Mouse (Mus musculus) megakaryocyte, embryonic 14.5 days (primary cell): Measurements from ENCODE around the gene B3glct. TPM values are rescaled to one million over a fixed set of nuclear protein-coding genes. Genes with fewer than 3 reads are reported as not detected.

Source experiments
- H3K27me3 ChIP-seq: replicated peaks from 2 replicates; pipeline ENCODE3; 2012; ENCODE audit warnings: inconsistent platforms
- H3K36me3 ChIP-seq: replicated peaks from 2 replicates; pipeline ENCODE3; 2012; ENCODE audit warnings: low read length, inconsistent platforms, mixed read lengths
- H3K4me1 ChIP-seq: 2 replicates; pipeline ENCODE4 v1.6.1; 2012; ENCODE audit warnings: inconsistent platforms
- H3K4me3 ChIP-seq: replicated peaks from 2 replicates; pipeline ENCODE3; 2012; ENCODE audit warnings: moderate library complexity, mild to moderate bottlenecking, inconsistent platforms
- H3K9me3 ChIP-seq: 2 replicates; pipeline ENCODE4 v1.6.1; 2012; ENCODE audit warnings: inconsistent platforms
- FLI1 ChIP-seq: IDR thresholded peaks from 2 replicates; pipeline ENCODE4 v1.6.1; 2012; ENCODE audit warnings: low read length, inconsistent platforms, mixed read lengths
- GATA1 ChIP-seq: IDR thresholded peaks from 3 replicates; pipeline ENCODE4 v1.6.1; 2012; ENCODE audit warnings: mixed read lengths, low read length, inconsistent platforms, borderline replicate concordance
- polyA plus RNA-seq: library from polyadenylated mRNA; stranded (reverse); fragments of >175 nt; gene quantifications from 2 replicates; pipeline ENCODE4 v1.2.3, GENCODE M21; 2012; ENCODE audit warnings: low replicate concordance; ENCODE audit not compliant: insufficient read depth

B3glct gene
- polyA plus RNA-seq, 1 experiment = 2.1 TPM

- no peak overlapping the region for H3K4me3 ChIP-seq
These were observed 17.2 kb downstream of the B3glct start for GRCm38 (mm10) chr5:149695077-149695750.

GRCm38 (mm10) chr5:149702770-149703169, 24.7 kb downstream of the B3glct start:
- Histone ChIP-seq H3K27me3 (no peaks in the 10 kb centered on the region), H3K36me3 (no peaks in the 10 kb centered on the region), H3K9me3 (peaks cover 65% of the 10 kb centered on the region), H3K4me3 (no peak overlapping the region), H3K4me1 (no peaks in the 10 kb centered on the region)
- TF ChIP-seq FLI1 (no peak), GATA1 (no peak)

More at GRCm38 (mm10) chr5:149695077-149695750, 17.2 kb downstream of the B3glct start:
- H3K36me3 ChIP-seq = no peaks in the 10 kb centered on the region
- H3K9me3 ChIP-seq = peaks cover 49% of the 10 kb centered on the region
- H3K4me1 ChIP-seq = no peaks in the 10 kb centered on the region
- no peaks in the 10 kb centered on the region for H3K27me3 ChIP-seq
- no peak for TF ChIP-seq FLI1
- no peak for TF ChIP-seq GATA1

GRCm38 (mm10) chr5:149711545-149711944, 33.5 kb downstream of the B3glct start:
- H3K27me3 ChIP-seq = no peaks in the 10 kb centered on the region
- peaks cover 34% of the 10 kb centered on the region for H3K9me3 ChIP-seq
- H3K4me3 ChIP-seq = no peak overlapping the region
- no peak for TF ChIP-seq FLI1
- TF ChIP-seq GATA1 = no peak
- no peaks in the 10 kb centered on the region for H3K36me3 ChIP-seq
- no peaks in the 10 kb centered on the region for H3K4me1 ChIP-seq

- Histone ChIP-seq H3K9me3 (peaks cover 28% of the 10 kb centered on the region), H3K4me3 (no peak overlapping the region), H3K4me1 (no peaks in the 10 kb centered on the region), H3K27me3 (no peaks in the 10 kb centered on the region), H3K36me3 (no peaks in the 10 kb centered on the region)
- no peak for TF ChIP-seq FLI1
- TF ChIP-seq GATA1 = no peak
These were observed 35.2 kb downstream of the B3glct start for GRCm38 (mm10) chr5:149713170-149713774.

- Histone ChIP-seq H3K27me3 (no peaks in the 10 kb centered on the region), H3K9me3 (peaks cover 23% of the 10 kb centered on the region), H3K4me3 (no peak overlapping the region), H3K4me1 (no peaks in the 10 kb centered on the region), H3K36me3 (no peaks in the 10 kb centered on the region)
- TF ChIP-seq FLI1 = no peak
- no peak for TF ChIP-seq GATA1
These were observed 35.8 kb downstream of the B3glct start for GRCm38 (mm10) chr5:149713834-149714233.

- no peaks in the 10 kb centered on the region for H3K4me1 ChIP-seq
- H3K4me3 ChIP-seq = no peak overlapping the region
- no peaks in the 10 kb centered on the region for H3K27me3 ChIP-seq
- TF ChIP-seq GATA1 = no peak
- TF ChIP-seq FLI1 = no peak
- no peaks in the 10 kb centered on the region for H3K36me3 ChIP-seq
- peaks cover 26% of the 10 kb centered on the region for H3K9me3 ChIP-seq
These were observed 37.7 kb downstream of the B3glct start for GRCm38 (mm10) chr5:149715571-149716328.

GRCm38 (mm10) chr5:149716329-149716690, 38.3 kb downstream of the B3glct start:
- H3K27me3 ChIP-seq = no peaks in the 10 kb centered on the region
- TF ChIP-seq GATA1 = no peak
- no peak for TF ChIP-seq FLI1
- H3K4me1 ChIP-seq = no peaks in the 10 kb centered on the region

GRCm38 (mm10) chr5:149731776-149732175, 53.7 kb downstream of the B3glct start:
- Histone ChIP-seq H3K9me3 (peaks cover 43% of the 10 kb centered on the region), H3K4me1 (no peaks in the 10 kb centered on the region), H3K27me3 (no peaks in the 10 kb centered on the region), H3K36me3 (no peaks in the 10 kb centered on the region), H3K4me3 (no peak overlapping the region)
- TF ChIP-seq GATA1 (no peak), FLI1 (no peak)

More at GRCm38 (mm10) chr5:149716329-149716690, 38.3 kb downstream of the B3glct start:
- H3K9me3 ChIP-seq = peaks cover 25% of the 10 kb centered on the region
- H3K4me3 ChIP-seq = no peak overlapping the region
- no peaks in the 10 kb centered on the region for H3K36me3 ChIP-seq

- Histone ChIP-seq H3K4me3 (peak overlapping the region; percentile 81), H3K9me3 (peaks cover 34% of the 10 kb centered on the region), H3K27me3 (no peaks in the 10 kb centered on the region), H3K4me1 (no peaks in the 10 kb centered on the region; the same call in 1 of the 2 replicates), H3K36me3 (no peaks in the 10 kb centered on the region)
- TF ChIP-seq FLI1 (no peak), GATA1 (no peak)
These were observed 59.2 kb downstream of the B3glct start for GRCm38 (mm10) chr5:149737210-149737609.

- Histone ChIP-seq H3K9me3 (peaks cover 35% of the 10 kb centered on the region), H3K4me3 (no peak overlapping the region)
- TF ChIP-seq GATA1 (no peak), FLI1 (no peak)
These were observed 62.1 kb downstream of the B3glct start for GRCm38 (mm10) chr5:149740145-149740544.

More at GRCm38 (mm10) chr5:149740145-149740544, 62.1 kb downstream of the B3glct start:
- H3K4me1 ChIP-seq = no peaks in the 10 kb centered on the region; the same call in 1 of the 2 replicates
- H3K36me3 ChIP-seq = no peaks in the 10 kb centered on the region
- H3K27me3 ChIP-seq = no peaks in the 10 kb centered on the region
